Mouse (Mus musculus) forebrain, postnatal 0 days (tissue): ENCODE results near the gene Osgin1. TPM values are rescaled to one million over a fixed set of nuclear protein-coding genes. Genes with fewer than 3 reads are reported as not detected.

ENCODE experiments used
- ATAC-seq: fragments of 200-750 bp; cut with Nextera tagmentation; 2 replicates; pipeline ENCODE4 v1.8.0; 2017; ENCODE audit warnings: mild to moderate bottlenecking, moderate library complexity
- DNase-seq: peaks from one replicate; pipeline ENCODE4 v3.0.0-alpha.2; 2015
- H3K27ac ChIP-seq: fragments of 300-500 bp; sonication (generic); 2 replicates; pipeline ENCODE4 v1.5.1; 2014; ENCODE audit warnings: low read depth, mild to moderate bottlenecking, antibody characterized with exemption, low read length, moderate library complexity, mixed read lengths
- H3K27me3 ChIP-seq: fragments of 300-500 bp; sonication (generic); 2 replicates; pipeline ENCODE4 v1.6.1; 2014; ENCODE audit warnings: mild to moderate bottlenecking, low read length, mixed read lengths; ENCODE audit not compliant: insufficient read depth
- H3K36me3 ChIP-seq: fragments of 300-500 bp; sonication (generic); 2 replicates; pipeline ENCODE4 v1.6.1; 2014; ENCODE audit warnings: mild to moderate bottlenecking, moderate library complexity; ENCODE audit not compliant: insufficient read depth
- H3K4me1 ChIP-seq: fragments of 300-500 bp; sonication (generic); 2 replicates; pipeline ENCODE4 v1.6.1; 2014; ENCODE audit warnings: antibody characterized with exemption; ENCODE audit not compliant: insufficient read depth
- H3K4me2 ChIP-seq: fragments of 300-500 bp; sonication (generic); 2 replicates; pipeline ENCODE4 v1.6.1; 2014; ENCODE audit warnings: low read depth, mild to moderate bottlenecking, moderate library complexity
- H3K4me3 ChIP-seq: fragments of 300-500 bp; sonication (generic); 2 replicates; pipeline ENCODE4 v1.5.1; 2014; ENCODE audit warnings: low read depth, low read length, mixed read lengths
- H3K9ac ChIP-seq: fragments of 300-500 bp; sonication (generic); 2 replicates; pipeline ENCODE4 v1.6.1; 2014; ENCODE audit warnings: mild to moderate bottlenecking
- H3K9me3 ChIP-seq: fragments of 300-500 bp; sonication (generic); 2 replicates; pipeline ENCODE4 v1.6.1; 2016; ENCODE audit warnings: low read length
- CTCF ChIP-seq: sonication (generic); IDR thresholded peaks from 2 replicates; pipeline ENCODE4 v1.5.1; 2016; ENCODE audit warnings: antibody characterized with exemption, control low read depth, low read depth
- WGBS: fragments of 180-500 bp; shearing (Covaris S2); extraction: QIAGEN DNeasy Blood & Tissue Kit; methylation state at CpG from one replicate; pipeline ENCODE4 v1.1.7; 2014; 5-methylcytosine and 5-hydroxymethylcytosine counted together
- polyA plus RNA-seq: library from polyadenylated mRNA; unstranded; fragments of >200 nt; fragmentation: Nextera tagmentation; extraction: Ambion mirVana; gene quantifications from 2 replicates; pipeline ENCODE4 v1.2.1, GENCODE M21; 2015
- total RNA-seq: library from RNA; depleted of rRNA; stranded (reverse); fragments of >200 nt; gene quantifications from 2 replicates; pipeline ENCODE4 v1.2.3, GENCODE M21; 2014

Osgin1 gene
- total and polyA plus RNA-seq, 2 experiments from 2014 or later: 0.12 TPM; not detected in 1

- H3K4me2 ChIP-seq: no peak overlapping the region
- 79% methylated on average over 6 of the region's 6 CpGs for WGBS
- no peaks in the 10 kb centered on the region for H3K36me3 ChIP-seq
- ATAC-seq (no peak), DNase-seq (no peak)
- no peaks in the 10 kb centered on the region for H3K9me3 ChIP-seq
- H3K4me3 ChIP-seq: no peak overlapping the region
- H3K9ac ChIP-seq: no peak overlapping the region
- TF ChIP-seq CTCF: no peak
- no peaks in the 10 kb centered on the region for H3K4me1 ChIP-seq
- H3K27me3 ChIP-seq: no peaks in the 10 kb centered on the region
- H3K27ac ChIP-seq: no peak overlapping the region
These were observed 645 bp downstream of the Osgin1 start for GRCm38 (mm10) chr8:119434569-119434968.

GRCm38 (mm10) chr8:119435527-119435926 lies 1.6 kb downstream of the Osgin1 start:
- DNase-seq (no peak), ATAC-seq (no peak)
- Histone ChIP-seq H3K36me3 (no peaks in the 10 kb centered on the region), H3K27ac (no peak overlapping the region), H3K9me3 (no peaks in the 10 kb centered on the region), H3K4me2 (no peak overlapping the region), H3K9ac (no peak overlapping the region), H3K4me1 (no peaks in the 10 kb centered on the region), H3K4me3 (no peak overlapping the region), H3K27me3 (no peaks in the 10 kb centered on the region)
- no peak for TF ChIP-seq CTCF
- WGBS: 79% methylated on average over 7 of the region's 7 CpGs

DNA sequence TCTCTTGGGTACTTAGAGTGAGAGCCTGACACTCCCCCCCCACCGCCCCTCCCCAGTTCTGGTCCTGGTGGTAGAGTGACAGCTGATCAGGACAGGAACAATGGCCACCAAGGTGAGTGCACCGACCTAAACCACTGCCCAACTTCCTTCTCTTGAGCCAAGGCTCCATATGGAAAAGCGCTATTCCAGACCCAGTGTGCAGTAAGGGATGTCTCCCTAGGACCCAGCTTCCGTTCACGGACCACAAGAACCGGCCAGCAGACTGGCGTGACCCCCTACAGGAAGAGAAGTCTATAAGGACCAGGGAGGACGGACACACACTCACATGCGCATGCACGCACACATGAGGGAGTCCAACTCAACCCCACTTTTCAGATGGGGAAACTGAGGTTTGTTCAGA lies 2.4 kb downstream of the Osgin1 start:
- Histone ChIP-seq H3K9ac (no peak overlapping the region), H3K36me3 (no peaks in the 10 kb centered on the region), H3K27ac (no peak overlapping the region), H3K4me1 (no peaks in the 10 kb centered on the region), H3K9me3 (no peaks in the 10 kb centered on the region), H3K4me3 (no peak overlapping the region), H3K4me2 (no peak overlapping the region), H3K27me3 (no peaks in the 10 kb centered on the region)
- ATAC-seq (no peak), DNase-seq (no peak)
- 88% methylated on average over 10 of the region's 10 CpGs for WGBS
- no peak for TF ChIP-seq CTCF

DNA sequence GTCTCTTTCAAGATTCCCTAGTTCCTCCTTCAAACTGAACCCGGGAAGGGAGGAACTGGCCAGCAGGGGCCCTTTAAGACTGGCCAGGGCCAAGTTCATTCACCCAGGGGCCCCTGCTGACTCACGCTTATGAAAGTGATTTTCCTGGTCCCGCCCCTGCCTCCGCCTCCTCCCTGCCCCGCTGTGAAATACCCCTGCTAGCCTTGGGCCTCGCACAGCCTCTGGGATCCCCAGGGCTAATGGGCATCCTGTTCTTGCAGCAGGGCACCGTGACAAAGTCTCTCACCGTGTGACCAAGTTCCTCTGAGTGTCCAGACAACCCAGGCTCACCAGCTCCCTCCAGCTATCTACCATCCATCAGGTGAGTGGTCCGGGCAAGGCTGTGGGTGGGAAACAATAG lies 3.0 kb downstream of the Osgin1 start:
- DNase-seq (no peak), ATAC-seq (no peak)
- Histone ChIP-seq H3K27me3 (no peaks in the 10 kb centered on the region), H3K9ac (no peak overlapping the region), H3K36me3 (no peaks in the 10 kb centered on the region), H3K4me1 (no peaks in the 10 kb centered on the region), H3K4me2 (no peak overlapping the region), H3K4me3 (no peak overlapping the region), H3K9me3 (no peaks in the 10 kb centered on the region), H3K27ac (no peak overlapping the region)
- no peak for TF ChIP-seq CTCF
- 20% methylated on average over 9 of the region's 9 CpGs for WGBS

DNA sequence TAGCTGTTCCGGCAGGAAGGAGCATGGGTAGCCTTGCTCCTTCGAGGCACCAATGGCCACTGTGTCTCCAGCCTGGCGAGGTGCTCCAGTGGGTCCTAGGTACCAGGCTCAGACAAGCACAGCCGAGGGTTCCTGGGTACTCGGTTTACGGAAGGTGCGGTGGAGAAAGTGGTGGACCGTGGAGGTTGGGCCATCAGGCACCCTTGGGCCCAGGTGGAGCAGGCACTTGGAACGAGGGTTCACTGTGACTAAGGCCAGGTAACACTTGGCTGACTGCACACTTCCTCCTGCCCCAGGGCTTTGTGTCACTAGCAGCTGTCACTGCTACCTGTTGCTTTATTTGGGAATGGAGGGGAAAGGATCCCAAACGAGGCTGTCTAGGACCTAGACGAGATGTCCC lies 3.6 kb downstream of the Osgin1 start:
- Histone ChIP-seq H3K4me3 (no peak overlapping the region), H3K9me3 (no peaks in the 10 kb centered on the region), H3K9ac (no peak overlapping the region), H3K36me3 (no peaks in the 10 kb centered on the region), H3K4me1 (no peaks in the 10 kb centered on the region), H3K27me3 (no peaks in the 10 kb centered on the region), H3K27ac (no peak overlapping the region), H3K4me2 (no peak overlapping the region)
- 74% methylated on average over 11 of the region's 11 CpGs for WGBS
- ATAC-seq: no peak
- DNase-seq: no peak
- no peak for TF ChIP-seq CTCF

GRCm38 (mm10) chr8:119438876-119439275 lies 5.0 kb downstream of the Osgin1 start:
- 79% methylated on average over 6 of the region's 6 CpGs for WGBS
- DNase-seq: no peak
- Histone ChIP-seq H3K9me3 (no peaks in the 10 kb centered on the region), H3K4me2 (no peak overlapping the region), H3K9ac (no peak overlapping the region), H3K27me3 (no peaks in the 10 kb centered on the region), H3K4me1 (no peaks in the 10 kb centered on the region), H3K27ac (no peak overlapping the region), H3K36me3 (no peaks in the 10 kb centered on the region), H3K4me3 (no peak overlapping the region)
- ATAC-seq: no peak
- no peak for TF ChIP-seq CTCF

GRCm38 (mm10) chr8:119439424-119439823 lies 5.5 kb downstream of the Osgin1 start:
- no peak overlapping the region for H3K9ac ChIP-seq
- TF ChIP-seq CTCF: no peak
- no peak overlapping the region for H3K4me2 ChIP-seq
- H3K27ac ChIP-seq: no peak overlapping the region
- no peaks in the 10 kb centered on the region for H3K27me3 ChIP-seq
- H3K4me3 ChIP-seq: no peak overlapping the region
- ATAC-seq (no peak), DNase-seq (no peak)
- no peaks in the 10 kb centered on the region for H3K9me3 ChIP-seq
- no peaks in the 10 kb centered on the region for H3K36me3 ChIP-seq
- WGBS: 95% methylated on average over 2 of the region's 2 CpGs
- no peaks in the 10 kb centered on the region for H3K4me1 ChIP-seq

DNA sequence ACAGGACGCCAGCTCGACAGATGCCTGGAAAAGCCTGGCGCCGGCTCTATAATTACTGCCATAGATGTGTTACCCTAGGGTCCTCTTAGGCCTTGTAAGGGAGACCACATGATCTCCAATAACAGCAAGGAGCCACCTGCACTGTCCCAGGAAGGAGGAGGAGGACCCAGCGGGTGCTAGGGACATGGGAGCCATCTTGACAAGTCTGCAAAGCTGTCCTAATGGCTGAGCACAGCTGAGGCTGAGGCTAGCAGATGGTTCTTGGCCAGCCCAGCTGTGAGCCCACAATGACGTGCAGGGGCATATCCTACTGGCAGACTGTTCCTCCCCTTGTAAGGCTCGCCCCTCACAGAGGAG lies 5.9 kb downstream of the Osgin1 start:
- H3K36me3 ChIP-seq: no peaks in the 10 kb centered on the region
- DNase-seq (no peak), ATAC-seq (0 out of 2 replicates have a peak, but pooled peaks have one; percentile 14)
- H3K4me2 ChIP-seq: no peak overlapping the region
- H3K4me3 ChIP-seq: no peak overlapping the region
- TF ChIP-seq CTCF: no peak
- no peaks in the 10 kb centered on the region for H3K27me3 ChIP-seq
- H3K4me1 ChIP-seq: no peaks in the 10 kb centered on the region
- no peak overlapping the region for H3K27ac ChIP-seq
- WGBS: 68% methylated on average over 7 of the region's 7 CpGs
- H3K9me3 ChIP-seq: no peaks in the 10 kb centered on the region
- H3K9ac ChIP-seq: no peak overlapping the region
